Mouse (Mus musculus): ENCODE measurements around the gene Plekhg1.

Plekhg1 gene

DNA sequence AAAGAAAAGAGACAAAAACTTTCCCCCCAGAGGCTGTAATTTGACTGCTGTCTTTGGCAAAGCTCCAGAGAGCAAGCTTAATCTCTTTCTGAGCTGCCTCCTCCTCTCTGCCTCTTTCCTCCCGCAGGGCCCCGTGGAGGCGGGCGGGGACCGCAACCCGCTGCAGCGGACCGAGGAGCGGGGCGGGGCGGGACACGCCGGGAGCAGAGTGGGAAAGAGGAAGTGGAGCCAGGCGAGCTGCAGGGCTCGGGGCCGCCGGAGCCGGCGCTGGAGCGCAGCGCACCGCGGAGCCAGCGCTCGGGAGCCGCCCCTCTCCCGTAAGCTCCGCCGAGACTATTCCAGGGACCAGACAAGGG is at the start of gene Plekhg1:
Plekhg1 (plus strand) TSS at position 217 of the 356 bp plus-strand sequence.
- peak; percentile 80 to 89 for DNase-seq

DNA sequence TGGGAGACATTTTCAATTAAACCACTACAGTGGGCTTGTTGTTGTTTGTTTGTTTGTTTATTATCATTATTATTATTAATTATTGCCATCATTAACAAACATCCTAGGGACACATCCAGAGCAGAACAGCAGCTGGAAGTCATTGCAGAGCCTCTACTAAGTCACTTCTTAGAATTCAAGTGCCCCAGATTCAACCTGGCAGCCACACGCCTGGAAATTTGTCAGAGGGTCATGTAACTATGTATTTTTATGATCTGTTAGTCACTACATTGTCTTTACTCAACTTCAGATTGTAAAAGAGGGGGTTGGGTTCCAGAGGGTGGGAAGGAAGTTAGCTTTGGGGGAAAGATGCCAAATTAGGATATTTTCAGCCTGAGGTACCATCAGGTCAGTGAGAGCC is 47.4 kb upstream of the Plekhg1 start:
- DNase-seq = no peak

DNA sequence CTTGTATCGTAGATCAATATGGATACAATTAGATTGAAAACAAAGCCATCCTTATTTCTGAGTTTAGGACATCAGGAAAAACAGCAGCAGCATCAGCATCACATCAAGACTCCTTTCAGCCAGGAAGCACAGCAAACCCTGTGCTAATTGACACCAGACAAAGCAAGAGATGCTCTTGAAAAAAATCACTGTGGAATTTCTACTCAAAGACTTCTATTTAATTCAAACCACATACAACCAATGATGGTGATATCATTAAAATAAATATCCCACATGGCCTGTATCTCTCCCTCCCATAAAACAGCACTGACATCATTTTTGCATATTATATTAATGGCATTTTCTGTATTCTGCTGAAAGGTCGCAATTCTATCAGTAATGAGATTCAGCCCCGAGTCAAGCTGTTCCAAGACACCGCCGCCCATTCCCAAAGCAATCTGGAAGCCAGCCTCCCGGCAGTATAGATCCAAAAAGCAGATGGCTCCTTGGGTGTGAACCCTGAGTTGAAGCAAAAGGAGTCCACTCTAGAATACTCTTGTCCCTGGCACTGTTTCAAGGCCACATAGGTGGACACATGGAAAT is 46.4 kb upstream of the Plekhg1 start:
- DNase-seq = no peak

DNA sequence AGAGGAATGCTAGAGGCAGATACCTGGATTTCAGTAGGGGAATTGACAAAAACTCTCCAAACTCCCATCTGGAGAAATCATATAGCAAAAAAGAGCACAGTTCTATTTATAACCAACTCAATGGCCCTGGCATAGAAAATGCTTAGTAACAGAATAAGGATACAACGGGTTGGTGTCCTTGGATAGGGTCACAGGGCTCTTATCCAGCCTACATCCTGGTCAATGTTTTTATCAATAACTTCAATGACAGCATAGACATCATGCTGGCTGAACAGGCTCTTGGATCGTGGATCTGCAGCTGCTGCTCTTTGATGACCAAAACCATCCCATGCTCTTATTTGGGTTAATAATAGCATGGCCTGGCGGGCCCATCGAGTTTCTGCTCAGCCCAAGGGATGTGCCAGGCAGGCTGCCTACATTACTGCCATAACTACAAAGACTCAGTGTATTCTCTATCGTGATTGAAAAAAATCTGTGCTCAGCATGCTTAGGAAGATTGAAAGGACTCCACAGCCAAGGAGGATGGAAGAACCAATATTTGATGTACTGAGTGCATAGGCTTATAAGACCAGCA is 44.7 kb upstream of the Plekhg1 start:
- no peak for DNase-seq

DNA sequence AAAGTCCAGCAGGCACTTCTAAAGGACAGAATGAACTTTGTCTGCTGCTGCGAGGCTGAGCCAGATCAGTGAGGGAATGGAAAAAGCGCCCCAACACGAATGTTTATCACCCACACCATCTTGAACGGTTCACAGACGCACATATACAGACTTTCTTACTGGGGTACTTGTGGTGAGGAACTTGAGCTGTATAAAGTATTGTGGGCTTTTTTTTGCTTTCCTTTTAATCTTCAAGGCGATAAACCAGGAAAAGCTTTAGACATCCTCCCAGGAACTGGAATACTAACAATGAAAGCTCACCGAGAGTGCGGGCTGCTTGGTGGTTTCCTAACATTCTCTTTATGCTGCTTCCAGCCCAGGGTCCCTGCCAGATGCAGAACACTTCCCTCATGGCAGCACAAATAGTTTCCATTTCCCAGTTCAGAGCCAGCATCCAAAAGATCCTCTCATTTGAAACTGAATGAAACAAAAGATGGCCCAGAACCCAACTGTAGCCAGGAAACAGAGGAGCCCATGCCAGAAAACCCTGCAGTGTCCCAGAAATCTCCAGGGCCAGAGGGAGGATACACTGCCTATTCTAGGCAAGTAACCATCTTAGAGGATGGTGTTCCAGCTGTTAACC is 43.3 kb upstream of the Plekhg1 start:
- peak; percentile 38 to 54 for DNase-seq

DNA sequence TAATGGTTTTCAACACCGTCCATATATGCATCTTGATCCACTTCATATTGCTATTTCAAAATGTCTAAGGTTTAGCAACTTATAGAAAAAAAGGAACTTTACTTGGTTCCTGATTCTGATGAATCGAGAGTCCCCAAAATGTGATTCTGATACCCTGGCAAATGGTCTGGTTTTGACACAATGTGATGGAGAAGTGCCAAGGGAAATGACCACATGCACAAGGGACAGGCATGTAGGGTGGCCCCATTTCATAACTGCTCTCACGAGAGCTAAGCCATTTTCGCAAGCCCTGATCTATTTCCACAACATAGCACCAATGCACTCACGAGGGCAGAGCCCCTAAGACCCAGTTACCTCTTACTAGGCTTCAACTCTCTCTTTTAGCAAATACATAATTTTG is 42.7 kb upstream of the Plekhg1 start:
- DNase-seq = no peak

DNA sequence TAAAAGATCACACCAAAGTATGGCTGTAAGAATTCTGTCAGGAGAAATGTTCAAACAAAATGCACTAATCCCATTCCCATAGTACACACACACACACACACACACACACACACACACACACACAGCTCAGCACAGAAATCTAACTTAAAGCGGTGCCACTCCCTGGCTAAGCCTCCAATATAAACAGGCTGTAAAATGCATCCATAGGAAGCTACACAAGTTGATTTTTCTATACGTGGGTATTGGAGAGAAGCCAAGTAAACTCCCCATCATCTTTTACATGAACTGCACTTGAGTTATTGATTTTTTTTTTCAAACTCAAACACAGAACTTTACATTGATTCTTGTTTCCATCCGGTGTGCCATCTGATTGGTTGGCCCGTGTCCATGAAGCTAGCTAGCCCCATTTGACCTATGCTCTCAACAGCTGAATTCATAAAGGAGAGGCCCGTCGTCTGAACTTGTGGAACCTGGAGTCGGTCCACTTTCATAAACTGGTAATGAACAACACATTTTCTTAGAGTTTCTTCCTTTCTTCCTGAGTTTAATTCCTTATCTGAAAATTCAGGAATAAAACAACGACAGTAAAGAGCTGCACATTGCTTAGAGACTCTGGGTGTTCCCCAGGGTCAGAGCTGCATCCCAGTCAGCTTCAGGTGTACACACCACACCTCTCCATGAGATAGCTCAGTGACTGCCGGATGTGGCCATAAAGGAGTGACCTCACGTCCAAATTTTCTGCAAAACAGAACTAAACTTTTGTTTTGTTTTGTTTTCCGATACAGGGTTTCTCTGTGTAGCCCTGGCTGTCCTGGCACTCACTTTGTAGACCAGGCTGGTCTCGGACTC is 39.7 kb upstream of the Plekhg1 start:
- no peak for DNase-seq

DNA sequence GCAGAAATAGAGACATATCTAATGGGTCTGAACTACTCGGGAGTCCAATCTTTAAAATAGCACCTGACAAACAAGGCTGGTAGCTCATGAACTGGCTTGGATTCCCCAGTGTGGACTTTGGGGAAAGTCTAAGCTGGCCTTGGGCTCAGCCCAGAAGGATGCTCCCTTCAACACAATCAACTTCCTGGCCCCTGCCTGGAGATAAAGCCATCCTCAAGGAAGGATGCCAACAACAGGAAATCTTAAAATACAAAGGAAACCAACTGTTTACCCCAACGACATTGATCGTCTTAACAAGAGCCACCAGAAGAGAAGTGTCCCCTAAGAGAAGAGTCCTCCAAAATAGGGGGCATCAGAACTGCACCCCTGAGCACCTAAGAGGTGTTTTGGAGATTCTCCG is 38.3 kb upstream of the Plekhg1 start:
- no peak for DNase-seq

DNA sequence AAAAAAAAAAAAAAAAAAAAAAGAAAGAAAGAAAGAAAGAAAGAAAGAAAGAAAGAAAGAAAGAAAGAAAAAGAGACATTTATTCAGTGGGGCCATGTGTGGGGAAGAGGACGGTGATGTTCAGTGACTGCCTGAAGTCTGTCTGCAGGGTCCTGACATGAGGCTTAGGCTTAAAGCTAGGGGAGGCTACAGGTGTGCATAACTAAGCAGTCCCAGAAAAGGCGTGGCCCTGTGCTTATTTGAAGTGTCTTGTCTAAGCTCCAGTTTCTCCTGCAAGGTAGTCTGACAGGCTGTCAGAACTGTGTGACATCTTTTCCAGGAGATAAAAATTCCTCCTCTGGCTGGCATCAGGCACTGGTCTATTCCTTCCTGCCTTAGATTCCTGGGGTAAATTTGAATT is 37.6 kb upstream of the Plekhg1 start:
- DNase-seq = no peak

DNA sequence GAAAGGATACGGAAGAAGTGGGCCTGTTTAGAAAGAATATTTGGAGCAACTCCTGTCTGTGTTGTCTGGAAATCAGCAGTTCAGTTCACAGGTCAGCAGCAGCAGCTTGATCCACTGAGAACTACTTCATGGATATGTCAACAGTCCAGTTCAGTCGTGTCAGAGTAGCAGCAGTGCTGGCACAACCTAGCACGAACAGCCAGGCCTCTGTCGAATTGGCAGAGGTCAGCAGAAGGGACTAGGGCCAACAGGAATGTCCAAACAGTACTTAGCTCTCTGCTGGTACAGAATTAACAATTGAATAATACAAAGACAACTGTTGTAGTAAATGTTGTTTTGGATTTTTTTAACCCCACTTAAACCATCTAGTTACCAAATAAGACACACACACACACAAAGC is 33.9 kb upstream of the Plekhg1 start:
- no peak for DNase-seq

DNA sequence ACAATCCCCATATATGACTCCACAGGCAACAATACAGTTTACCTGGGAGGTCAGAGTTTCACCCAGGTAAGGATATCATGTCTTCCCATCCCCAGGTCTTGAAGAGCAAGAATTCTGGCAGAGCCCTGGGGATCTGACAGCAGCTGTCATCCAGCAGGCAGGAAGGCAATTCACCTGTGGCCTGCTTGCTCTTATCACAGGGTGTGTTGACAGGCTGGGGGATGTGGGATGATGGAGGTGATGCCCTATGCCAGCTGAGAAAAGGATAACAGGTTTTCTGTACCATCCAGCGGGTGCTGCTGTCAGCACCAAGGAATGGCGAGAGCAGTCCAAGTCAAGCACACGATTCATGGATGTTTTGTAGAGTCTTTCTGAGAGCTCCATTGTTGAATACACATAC is 30.1 kb upstream of the Plekhg1 start:
- no peak for DNase-seq

DNA sequence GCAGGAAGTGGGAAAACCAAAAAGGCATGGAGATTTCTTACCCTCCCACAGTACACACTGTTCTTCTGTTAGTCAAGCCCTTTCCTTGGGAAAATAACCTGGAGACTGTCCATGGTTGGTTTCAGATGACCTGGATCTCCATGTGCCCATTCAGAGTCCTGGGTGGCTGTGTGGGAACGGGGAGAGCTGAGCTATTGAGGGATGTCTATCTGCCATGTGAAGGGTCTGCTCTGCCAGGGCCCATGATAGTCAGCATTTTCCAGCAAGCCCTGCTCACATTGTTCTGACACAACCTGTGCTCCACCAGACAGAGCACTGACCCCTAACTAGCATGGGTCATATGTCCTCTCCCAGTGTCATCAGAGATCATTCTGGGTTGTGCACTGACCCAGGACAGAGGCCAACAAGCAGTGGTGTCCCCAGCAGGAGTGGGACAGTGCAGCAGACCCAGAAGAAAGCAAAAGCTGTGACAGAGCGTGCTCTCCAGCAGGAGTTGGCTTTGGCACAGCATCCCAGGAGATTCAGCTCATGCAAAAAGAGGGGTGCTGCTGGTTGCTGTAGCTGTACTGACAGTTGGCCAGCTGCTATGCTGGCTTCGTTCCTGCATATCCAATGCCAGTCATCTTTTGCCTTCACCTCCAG is 24.7 kb upstream of the Plekhg1 start:
- DNase-seq = no peak

DNA sequence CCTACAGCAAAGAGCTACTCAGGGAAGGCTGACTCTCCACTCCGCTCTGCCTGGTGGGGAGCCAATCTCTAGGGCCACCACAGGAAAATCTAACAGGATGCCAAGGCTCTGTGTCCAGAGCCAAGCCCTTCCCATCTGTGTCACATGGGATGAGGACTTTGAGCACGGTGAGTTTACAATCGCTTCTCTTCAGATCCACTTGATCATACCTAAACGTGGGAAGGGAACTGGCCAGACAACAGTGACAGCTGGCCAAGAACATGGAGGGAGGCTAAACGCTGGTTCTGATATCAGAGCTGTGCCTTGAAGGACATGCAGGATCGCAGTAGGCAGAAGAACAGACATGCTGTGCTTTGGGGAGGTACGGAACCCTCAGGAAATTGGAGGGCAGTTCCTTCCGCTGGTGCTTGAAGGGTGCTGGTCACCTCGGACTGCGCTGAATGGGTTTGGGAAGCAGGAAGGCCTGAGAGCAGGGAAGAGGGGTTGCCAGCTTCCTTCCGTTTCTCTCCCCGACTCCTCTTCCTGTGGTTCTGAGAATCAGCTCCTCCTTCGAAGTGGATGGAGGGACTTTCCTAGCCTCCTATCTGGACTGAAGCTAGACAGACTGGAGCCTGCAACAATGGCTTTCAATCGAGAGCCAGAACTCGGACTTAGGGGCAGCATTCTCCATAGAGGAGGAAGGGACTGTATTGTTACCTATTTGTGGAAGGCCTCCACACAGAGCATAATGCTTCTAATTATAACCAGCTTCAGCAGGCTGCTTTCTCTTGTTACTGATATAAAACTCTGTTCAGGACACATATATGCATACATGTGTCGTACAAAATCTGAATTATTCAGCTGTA is 21.9 kb upstream of the Plekhg1 start:
- DNase-seq = peak; percentile 68 to 69

DNA sequence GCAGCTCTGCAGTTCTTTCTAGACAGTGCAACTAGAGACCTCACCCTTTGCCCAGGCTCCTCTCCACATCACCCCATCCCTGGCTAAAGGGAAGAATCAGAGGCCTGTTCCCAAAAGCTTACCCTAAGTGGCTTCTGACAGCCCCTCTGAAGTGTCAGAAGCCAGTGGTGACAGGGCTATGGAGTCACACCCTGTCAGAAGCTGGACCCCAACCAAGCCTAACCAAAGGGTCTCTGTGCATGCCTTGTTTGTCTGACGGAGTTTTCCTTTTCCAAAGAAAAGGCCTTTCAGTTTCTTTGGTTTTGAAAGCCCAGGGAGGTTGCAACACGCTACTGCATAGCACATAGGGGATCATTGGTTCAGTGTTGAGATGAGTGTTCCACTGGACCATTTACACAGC is 19.9 kb upstream of the Plekhg1 start:
- no peak for DNase-seq

DNA sequence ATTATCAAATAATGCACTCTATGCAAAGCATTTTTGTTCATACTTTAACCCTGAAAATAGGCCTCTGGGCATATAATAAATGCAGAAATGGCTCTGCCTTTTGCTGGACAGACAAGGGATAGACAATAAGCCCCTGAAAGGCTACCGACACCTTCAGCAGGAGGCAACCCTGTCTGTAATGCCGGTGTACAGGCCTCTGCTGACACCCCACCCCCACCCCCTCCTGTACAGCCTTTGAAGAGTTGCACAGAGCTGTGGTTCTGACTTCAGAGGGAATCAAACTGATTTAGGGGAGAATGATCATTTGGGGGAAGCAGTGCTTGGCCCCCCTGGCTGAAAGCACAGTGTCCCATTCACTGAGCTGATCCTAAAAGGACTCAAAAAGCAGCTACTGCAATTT is 17.8 kb upstream of the Plekhg1 start:
- no peak for DNase-seq

DNA sequence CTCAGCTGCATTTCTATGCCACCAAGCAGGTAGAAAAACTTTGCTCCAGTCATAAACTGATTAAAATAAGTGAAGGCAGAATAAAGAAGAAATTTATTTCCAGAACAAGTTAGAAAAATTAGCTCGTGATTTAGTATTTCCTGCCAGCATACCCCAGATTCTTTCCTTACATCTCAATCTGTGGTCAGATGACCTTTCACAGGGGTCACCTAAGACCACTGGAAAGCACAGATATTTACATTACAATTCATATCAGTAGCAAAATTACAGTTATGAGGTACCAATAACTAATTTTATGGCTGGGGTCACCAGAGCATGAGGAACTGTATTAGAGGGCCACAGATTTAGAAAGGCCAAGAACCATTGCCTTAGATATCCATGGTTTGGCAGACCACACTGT is 15.5 kb upstream of the Plekhg1 start:
- no peak for DNase-seq

DNA sequence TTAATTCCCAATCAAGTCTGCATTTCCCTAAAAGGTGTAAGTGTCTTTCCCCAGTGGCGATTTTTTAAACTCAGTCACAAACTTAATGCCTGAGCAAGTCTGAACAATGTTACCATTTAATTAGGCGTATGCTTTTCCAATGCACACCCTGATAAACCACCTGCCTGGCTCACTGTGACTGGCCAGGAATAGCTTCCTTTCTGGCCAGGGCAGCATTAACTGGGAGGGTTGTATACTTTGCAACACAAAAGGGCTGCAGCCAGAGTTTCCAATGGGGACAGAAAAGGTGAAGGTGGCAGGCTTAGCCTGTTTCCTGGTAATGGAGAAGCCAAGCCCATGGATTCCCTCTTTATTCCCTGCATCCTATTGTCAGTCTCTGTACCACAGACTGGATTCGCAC is 10.5 kb upstream of the Plekhg1 start:
- peak; percentile 12 to 18 for DNase-seq

DNA sequence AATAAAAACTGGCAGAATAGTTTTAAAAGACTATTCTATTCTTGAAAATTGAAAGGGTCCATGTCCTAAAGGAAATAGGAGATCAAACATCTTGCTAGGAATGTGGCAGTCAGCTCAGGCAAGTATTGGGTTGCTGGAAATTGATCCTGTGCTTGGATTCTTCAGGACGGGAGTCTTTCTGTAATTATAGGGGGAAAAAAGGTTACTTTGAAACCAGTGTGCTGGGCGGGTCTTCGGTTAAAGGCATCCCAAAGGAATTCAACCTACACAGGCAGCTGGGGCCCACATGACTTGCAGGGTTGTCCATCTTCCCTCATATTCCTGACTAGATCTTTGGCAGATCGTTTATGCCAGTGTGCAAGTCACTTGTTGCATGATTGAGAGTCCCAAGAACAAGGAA is 9.8 kb upstream of the Plekhg1 start:
- DNase-seq = no peak

DNA sequence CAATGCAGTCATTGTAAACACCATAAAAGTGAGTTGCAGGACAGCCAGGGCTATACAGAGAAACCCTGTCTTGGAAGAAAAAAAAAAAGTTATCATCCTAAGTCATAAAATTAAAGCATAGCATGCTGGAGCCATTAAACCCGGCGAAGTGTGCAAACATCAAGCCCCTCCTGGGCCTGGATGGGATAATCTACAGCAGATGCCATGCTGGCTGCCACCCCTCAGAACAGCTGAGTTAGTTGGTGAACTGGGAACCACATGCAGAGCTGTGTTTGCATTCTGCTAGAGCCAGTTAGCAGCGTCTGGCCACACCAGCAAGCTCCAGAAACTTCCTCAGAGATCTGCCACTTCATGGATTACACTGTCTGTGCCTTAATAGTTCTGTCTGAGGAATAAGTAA is 3.1 kb upstream of the Plekhg1 start:
- no peak for DNase-seq

DNA sequence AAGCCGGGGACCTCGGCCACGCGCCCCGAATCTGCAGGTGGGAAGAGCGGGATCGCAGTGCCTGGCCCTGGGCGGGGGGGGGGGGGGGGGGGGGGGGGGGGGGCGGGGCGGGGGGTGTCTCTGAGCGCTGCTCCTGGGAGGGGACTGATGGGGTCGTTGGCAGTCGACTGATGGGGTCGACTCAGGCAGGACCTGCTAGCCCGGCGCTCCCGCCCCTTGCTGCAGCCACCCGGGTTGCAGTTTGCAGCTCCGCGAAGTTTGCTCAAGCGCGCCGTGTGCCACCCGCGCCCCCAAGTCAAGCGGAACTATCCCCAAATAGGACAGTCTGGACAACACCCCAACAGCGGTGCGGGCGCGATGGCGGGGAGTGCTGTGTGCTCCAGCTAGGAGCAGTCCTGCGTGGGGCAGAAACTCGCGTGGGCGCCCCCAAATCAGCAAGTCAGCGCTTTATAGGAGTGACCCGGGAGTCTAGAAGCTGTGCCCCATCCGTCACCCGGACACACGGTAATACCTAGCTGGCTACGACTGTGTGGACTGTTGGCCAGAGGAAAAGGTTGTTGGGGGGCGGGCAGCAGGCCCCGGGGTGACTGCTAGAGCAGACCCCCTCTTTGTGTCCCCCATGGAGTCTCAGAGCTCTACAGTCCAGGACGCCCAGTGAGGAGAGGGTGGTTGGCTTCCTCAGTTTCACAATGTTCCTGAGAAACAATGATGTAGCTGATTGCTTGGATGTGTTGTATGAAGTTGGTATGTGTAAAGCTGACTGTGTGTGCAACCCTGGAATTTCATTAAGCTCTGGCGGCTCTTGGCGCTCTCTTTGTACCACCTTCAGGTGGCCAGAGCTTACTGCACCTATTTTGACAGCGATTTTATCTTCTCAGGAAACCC is 582 bp downstream of the Plekhg1 start:
- DNase-seq = peak; percentile 66 to 69

DNA sequence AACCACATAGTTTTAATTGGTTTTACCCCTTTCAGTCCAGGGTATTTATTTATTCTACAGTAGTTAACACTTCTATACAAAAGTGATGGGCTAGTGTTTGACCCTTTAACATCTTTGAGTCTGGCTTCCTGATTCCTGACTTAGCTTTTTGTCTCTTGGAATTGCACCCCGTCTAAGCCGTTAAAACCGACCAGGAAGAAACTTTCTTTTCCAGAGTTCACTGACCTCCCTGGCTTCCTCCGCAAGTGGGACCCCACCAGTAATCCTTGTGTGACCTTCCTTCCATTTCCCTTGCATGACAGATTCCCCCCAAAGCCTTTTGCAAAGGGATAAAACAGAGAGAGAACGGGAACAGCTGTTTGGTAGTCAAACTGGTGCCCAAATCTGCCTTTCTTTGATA is 1.6 kb downstream of the Plekhg1 start:
- DNase-seq = no peak

Measured in kidney, postnatal 36 days (tissue).